Mouse (Mus musculus): Measurements from ENCODE around the gene Gm45062.
A peak's percentile ranks its signal among the peaks of the same experiment; 100 is the strongest.

The Gm45062 gene

GRCm38 (mm10) chr6:8421421-8421820 lies 162.2 kb downstream of the Gm45062 start:
- no peak for DNase-seq

GRCm38 (mm10) chr6:8421959-8422581 lies 162.8 kb downstream of the Gm45062 start:
- DNase-seq: peak; percentile 78

- no peak for DNase-seq
Observed at GRCm38 (mm10) chr6:8423142-8423541, 163.9 kb downstream of the Gm45062 start.

GRCm38 (mm10) chr6:8427692-8428091 lies 168.4 kb downstream of the Gm45062 start:
- no peak for DNase-seq

- no peak for DNase-seq
Observed at GRCm38 (mm10) chr6:8430610-8431234, 171.5 kb downstream of the Gm45062 start.

GRCm38 (mm10) chr6:8433179-8433578 lies 173.9 kb downstream of the Gm45062 start:
- DNase-seq: peak; percentile 65

GRCm38 (mm10) chr6:8437937-8438336 lies 178.7 kb downstream of the Gm45062 start:
- DNase-seq: peak; percentile 66

- DNase-seq: no peak
Observed at GRCm38 (mm10) chr6:8441814-8442213, 182.6 kb downstream of the Gm45062 start.

GRCm38 (mm10) chr6:8446786-8447185 lies 187.5 kb downstream of the Gm45062 start:
- DNase-seq: no peak

- DNase-seq: no peak
Observed at GRCm38 (mm10) chr6:8455599-8455998, 196.3 kb downstream of the Gm45062 start.

GRCm38 (mm10) chr6:8458596-8458995 lies 199.3 kb downstream of the Gm45062 start:
- DNase-seq: no peak

- DNase-seq: no peak
Observed at GRCm38 (mm10) chr6:8462447-8462846, 203.2 kb downstream of the Gm45062 start.

GRCm38 (mm10) chr6:8465388-8465787 lies 206.1 kb downstream of the Gm45062 start:
- DNase-seq: no peak

GRCm38 (mm10) chr6:8465985-8466384 lies 206.7 kb downstream of the Gm45062 start:
- no peak for DNase-seq

GRCm38 (mm10) chr6:8467667-8468337 lies 208.6 kb downstream of the Gm45062 start:
- DNase-seq: no peak

- no peak for DNase-seq
Observed at GRCm38 (mm10) chr6:8469918-8470317, 210.7 kb downstream of the Gm45062 start.

GRCm38 (mm10) chr6:8472125-8472524 lies 212.9 kb downstream of the Gm45062 start:
- DNase-seq: no peak

GRCm38 (mm10) chr6:8472915-8473314 lies 213.7 kb downstream of the Gm45062 start:
- no peak for DNase-seq

GRCm38 (mm10) chr6:8473498-8473897 lies 214.2 kb downstream of the Gm45062 start:
- no peak for DNase-seq

GRCm38 (mm10) chr6:8474316-8474715 lies 215.1 kb downstream of the Gm45062 start:
- DNase-seq: no peak

GRCm38 (mm10) chr6:8474820-8475219 lies 215.6 kb downstream of the Gm45062 start:
- DNase-seq: no peak

GRCm38 (mm10) chr6:8479176-8479575 lies 219.9 kb downstream of the Gm45062 start:
- no peak for DNase-seq

GRCm38 (mm10) chr6:8484437-8485275 lies 225.4 kb downstream of the Gm45062 start:
- peak; percentile 59 for DNase-seq
